23 mouse cellular contexts compared by ENCODE assay signal in genomic region chr11:7150511-7150910, GRCm38 (mm10). TPM values are rescaled to one million over a fixed set of nuclear protein-coding genes. Genes with fewer than 3 reads are reported as not detected.
DNase-seq lines count a peak whose midpoint lies in the region; ATAC-seq lines count a peak whose summit lies in the region.
"Had no signal": no experiment of that assay in that cellular context is flagged by ENCODE, and none has a peak within 500 bp of the region (broad histone marks: within the 10 kb centered on the region; RNA-seq: fewer than 3 reads in every experiment).

No protein-coding gene starts in this region.

- no peaks in the 10 kb centered on the region for H3K9me3 ChIP-seq in hindbrain, embryonic 16.5 days (ENCODE audit: control insufficient read depth, low read length)
- no peaks in the 10 kb centered on the region for H3K9me3 ChIP-seq in hindbrain, embryonic 12.5 days (replicated peaks)
- H3K9me3 ChIP-seq: embryonic facial prominence, embryonic 10.5 days; limb, embryonic 13.5 days; liver, embryonic 15.5 days; midbrain, embryonic 10.5 days had no signal

- DNase-seq in retina, postnatal 7 days (ENCODE audit: low read depth, low spot score) = peak; percentile 6
- no peak for DNase-seq in retina, embryonic 14.5 days (ENCODE audit: low spot score)
- DNase-seq in cerebellum, postnatal 10 days = peak; percentile 84 to 86
- no peak for DNase-seq in MN1 (ENCODE audit: low spot score)
- no peak for DNase-seq in lung, adult 18-20 months
- DNase-seq: B cell, adult 2 months; gastrocnemius, postnatal 36 days; kidney, adult 18-20 months; kidney, postnatal 14 days; layer of hippocampus, adult 9-11 months; lung, postnatal 4 days; spleen, adult 18-20 months; thymus, adult 18-20 months had no signal

- no peak overlapping the region for H3K27ac ChIP-seq in hindbrain, embryonic 16.5 days (ENCODE audit: low read depth, low read length)
- H3K27ac ChIP-seq in hindbrain, embryonic 12.5 days = no peak overlapping the region
- H3K27ac ChIP-seq: embryonic facial prominence, embryonic 10.5 days; hindbrain, embryonic 14.5 days; limb, embryonic 13.5 days; liver, embryonic 15.5 days; midbrain, embryonic 10.5 days had no signal

- no peak overlapping the region; the same call in 1 of the 2 replicates for H3K9ac ChIP-seq in hindbrain, embryonic 16.5 days (ENCODE audit: low read depth, low read length)
- no peak overlapping the region for H3K9ac ChIP-seq in hindbrain, embryonic 12.5 days
- H3K9ac ChIP-seq: hindbrain, embryonic 14.5 days; limb, embryonic 13.5 days; liver, embryonic 15.5 days had no signal

- H3K4me3 ChIP-seq in hindbrain, embryonic 16.5 days (ENCODE audit: low read length) = no peak overlapping the region
- no peak overlapping the region for H3K4me3 ChIP-seq in hindbrain, embryonic 12.5 days
- H3K4me3 ChIP-seq: embryonic facial prominence, embryonic 10.5 days; erythroblast, embryonic 14.5 days; limb, embryonic 13.5 days; liver, embryonic 15.5 days; midbrain, embryonic 10.5 days; myocyte had no signal

- H3K27me3 ChIP-seq in hindbrain, embryonic 16.5 days (replicated peaks; ENCODE audit: control insufficient read depth, insufficient read depth, low read length) = no peaks in the 10 kb centered on the region
- no peaks in the 10 kb centered on the region for H3K27me3 ChIP-seq in hindbrain, embryonic 12.5 days
- H3K27me3 ChIP-seq: limb, embryonic 13.5 days; liver, embryonic 15.5 days had no signal

- WGBS in hindbrain, embryonic 16.5 days = 81% methylated on average over 8 of the region's 8 CpGs
- 93% methylated on average over 8 of the region's 8 CpGs for WGBS in hindbrain, embryonic 12.5 days

- H3K4me1 ChIP-seq in hindbrain, embryonic 16.5 days (ENCODE audit: control insufficient read depth, insufficient read depth, low read depth, low read length) = no peaks in the 10 kb centered on the region; the same call in 1 of the 2 replicates
- 0 out of 2 replicates have a peak, but pooled peaks cover 3% of the 10 kb centered on the region for H3K4me1 ChIP-seq in hindbrain, embryonic 12.5 days
- H3K4me1 ChIP-seq: liver, embryonic 15.5 days; midbrain, embryonic 10.5 days had no signal

- peak; percentile 46; the same call in 1 of the 2 replicates for ATAC-seq in hindbrain, embryonic 16.5 days
- ATAC-seq in hindbrain, embryonic 12.5 days (ENCODE audit: low FRiP score) = no peak

- peaks cover 18% of the 10 kb centered on the region; the same call in 1 of the 2 replicates for H3K36me3 ChIP-seq in hindbrain, embryonic 16.5 days (ENCODE audit: control insufficient read depth, insufficient read depth, low read length)
- H3K36me3 ChIP-seq in hindbrain, embryonic 12.5 days = no peaks in the 10 kb centered on the region
- H3K36me3 ChIP-seq: embryonic facial prominence, embryonic 10.5 days; limb, embryonic 13.5 days; liver, embryonic 15.5 days had no signal

- H3K4me2 ChIP-seq in hindbrain, embryonic 16.5 days (ENCODE audit: low read length) = no peak overlapping the region
- H3K4me2 ChIP-seq in hindbrain, embryonic 12.5 days (replicated peaks) = no peak overlapping the region
- H3K4me2 ChIP-seq: hindbrain, embryonic 14.5 days; limb, embryonic 13.5 days; liver, embryonic 15.5 days had no signal

RNA-seq across cellular contexts. Expression of gene Gm11985, which starts 37.9 kb away (rescaled TPM):
- polyA plus RNA-seq in hindbrain, embryonic 16.5 days (2015; fragmentation: Nextera tagmentation; extraction: Ambion mirVana) = not detected in 2 replicates
- polyA plus RNA-seq in hindbrain, embryonic 12.5 days (2016; fragmentation: Nextera tagmentation; extraction: Ambion mirVana) = not detected in 2 replicates
- polyA plus RNA-seq: erythroblast, embryonic 14.5 days; heart, postnatal 0 days; hindbrain, embryonic 14.5 days; liver, embryonic 15.5 days; midbrain, embryonic 10.5 days; myocyte had no signal

RNA-seq across cellular contexts. Expression of gene Igfbp1, which starts 47.1 kb away (rescaled TPM):
- 0.10 and 0.20 TPM in 2 replicates for polyA plus RNA-seq in hindbrain, embryonic 16.5 days (2015; fragmentation: Nextera tagmentation; extraction: Ambion mirVana)
- 0.18 and 0.50 TPM in 2 replicates for polyA plus RNA-seq in hindbrain, embryonic 12.5 days (2016; fragmentation: Nextera tagmentation; extraction: Ambion mirVana)
- polyA plus RNA-seq: heart, postnatal 0 days; hindbrain, embryonic 14.5 days; myocyte had no signal

Comparison
In these comparisons a context has a peak if more than half of its experiments do, and no peak if none do; other contexts are left out.
1. DNase-seq: peak in retina, postnatal 7 days (single experiment) and cerebellum, postnatal 10 days (2 of 2); none in retina, embryonic 14.5 days (single experiment), MN1 (single experiment) and lung, adult 18-20 months (0 of 2).